Mouse (Mus musculus) CH12F3 (cell line): Measurements from ENCODE around the gene Tns1.

Experiments used
- in situ Hi-C: fragments of 300-500 bp; cut with MboI; formaldehyde crosslinking; loops from 2 replicates; pipeline ENCODE4 v1.14.3; 2020; ENCODE audit warnings: low sequenced_read_pairs

The Tns1 gene

DNA sequence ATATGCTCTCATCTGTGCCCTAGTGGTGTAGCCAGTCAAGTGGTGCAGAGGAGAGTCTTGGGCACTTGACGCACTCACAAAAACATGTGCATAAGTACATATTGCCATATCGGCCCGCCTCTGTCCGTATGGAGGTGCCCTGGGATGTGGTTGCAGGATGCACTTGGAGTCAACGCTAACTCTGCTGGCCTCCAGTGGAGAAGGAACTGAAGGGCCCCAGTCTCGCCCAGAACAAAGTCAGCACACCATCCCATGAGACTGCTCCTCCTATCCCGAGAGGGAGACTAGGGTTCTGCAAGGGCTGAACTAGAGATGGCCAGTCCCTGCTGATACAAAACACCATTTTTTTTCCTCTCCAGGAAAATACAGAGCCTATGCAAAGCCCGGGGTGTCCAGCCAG lies 1.0 kb downstream of the Tns1 start:
- in situ Hi-C loops = no loop called here

DNA sequence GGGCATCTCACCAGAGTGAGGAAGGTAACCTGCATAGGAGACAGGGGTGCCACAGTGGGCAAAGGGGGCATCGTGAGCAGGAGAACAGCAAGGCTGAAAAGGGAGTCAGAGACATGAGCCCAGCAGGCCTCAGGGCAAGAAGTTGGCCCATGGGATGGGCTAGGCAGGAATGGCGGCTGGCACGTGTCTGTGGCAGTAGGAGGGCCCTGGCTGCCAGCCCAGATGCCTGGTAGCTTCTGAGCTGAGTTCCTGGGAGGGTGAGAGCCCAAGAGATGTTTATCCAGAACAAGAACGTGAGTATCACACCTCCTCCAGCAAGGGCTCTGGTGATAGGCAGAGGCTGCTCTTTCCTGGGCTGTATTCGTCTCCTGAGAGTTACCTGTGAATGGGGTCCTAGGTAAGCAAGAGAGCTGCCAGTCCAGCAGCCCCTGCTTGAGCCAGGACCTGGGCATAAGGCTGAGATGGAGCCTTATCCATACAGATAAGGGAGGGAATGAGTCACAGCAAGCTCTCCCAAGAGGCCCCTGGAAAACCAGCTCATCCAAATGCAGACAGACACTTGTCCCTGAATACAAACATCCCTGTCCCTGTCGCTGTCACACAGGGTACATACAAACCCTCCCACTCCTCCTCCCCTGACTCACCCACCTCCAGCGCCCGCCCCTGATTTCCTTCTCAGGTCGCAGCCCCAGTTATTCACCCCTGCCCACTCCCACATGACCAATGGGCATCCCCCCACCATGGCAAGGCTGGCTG lies 2.2 kb downstream of the Tns1 start:
- in situ Hi-C loops = no loop called here

DNA sequence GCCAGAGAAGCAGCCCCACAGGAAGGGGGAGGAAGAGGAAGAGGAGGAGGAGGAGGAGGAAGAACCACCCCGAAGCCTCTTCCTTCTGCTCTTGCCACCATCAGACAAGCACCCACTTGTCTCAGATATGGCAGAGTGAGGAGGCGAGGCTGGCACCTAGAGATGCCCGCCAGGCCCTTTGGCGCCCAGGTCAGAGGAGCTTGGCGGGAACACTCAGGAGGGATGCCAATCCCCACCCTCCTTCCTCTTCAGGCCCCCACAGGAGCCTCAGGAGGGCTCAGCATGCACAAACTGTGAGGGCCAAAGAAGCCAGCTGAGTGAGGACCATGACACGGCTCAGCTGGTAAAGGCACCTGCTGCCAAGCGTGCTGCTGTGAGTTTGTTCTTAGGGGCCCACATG lies 3.1 kb downstream of the Tns1 start:
- in situ Hi-C loops = no loop called here

DNA sequence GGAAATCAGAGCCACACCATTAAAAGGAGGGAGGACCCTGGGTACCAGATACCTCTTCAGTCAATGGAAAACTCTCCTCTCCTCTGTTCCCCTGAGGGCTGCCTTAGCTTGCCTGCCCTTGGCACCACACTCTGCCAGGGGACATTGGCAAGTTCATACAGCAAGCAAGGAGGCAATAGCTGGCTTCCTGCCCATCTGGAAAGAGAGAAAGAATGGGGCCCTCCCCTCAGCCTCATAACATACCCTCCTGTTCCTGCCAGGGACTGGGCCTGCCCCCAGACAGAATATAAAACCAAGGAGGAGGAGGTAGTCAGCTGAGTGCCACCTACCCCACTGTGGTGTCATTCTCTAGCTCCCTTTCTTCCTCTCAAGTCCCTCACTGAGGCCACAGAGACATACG lies 5.1 kb downstream of the Tns1 start:
- in situ Hi-C loops = no loop called here

DNA sequence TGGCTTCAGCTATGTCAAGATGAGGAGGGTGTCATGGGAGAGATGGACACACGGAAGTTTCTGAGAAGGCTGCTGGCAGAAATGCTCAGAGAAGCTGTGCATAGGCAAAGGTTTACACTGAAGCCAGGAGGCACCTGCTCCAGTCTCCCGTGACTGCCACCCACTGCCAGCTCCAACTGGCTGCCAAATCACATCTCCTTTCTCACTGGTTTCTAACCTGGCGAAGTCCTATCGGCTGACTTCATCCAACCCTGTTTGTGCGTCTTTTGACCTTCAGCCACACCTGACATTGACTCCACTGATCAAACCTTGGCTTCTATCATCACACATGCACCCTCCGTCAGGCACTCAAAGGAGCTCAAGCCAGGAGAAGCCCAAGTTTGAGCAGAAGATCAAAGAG lies 6.4 kb downstream of the Tns1 start:
- in situ Hi-C loops = no loop called here

DNA sequence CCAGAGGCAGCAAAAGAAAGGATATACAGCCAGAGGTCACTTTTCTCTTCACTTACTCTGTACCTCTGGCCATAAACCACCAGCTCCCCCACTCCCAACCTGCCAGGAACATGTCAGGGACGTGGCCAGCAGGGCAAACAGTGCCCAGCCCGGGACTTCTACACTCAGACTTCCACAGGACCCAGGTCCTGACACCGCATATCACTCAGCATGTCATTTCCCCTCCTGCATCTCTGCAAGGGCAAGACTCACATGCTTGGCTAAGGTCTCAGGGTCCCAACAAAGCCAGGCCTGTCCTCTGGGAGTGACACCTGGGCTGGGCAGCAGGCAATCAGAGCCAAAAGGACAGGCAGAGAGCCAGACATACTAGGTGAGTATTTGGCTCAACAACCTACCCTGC lies 11.2 kb downstream of the Tns1 start:
- in situ Hi-C loops = no loop called here

DNA sequence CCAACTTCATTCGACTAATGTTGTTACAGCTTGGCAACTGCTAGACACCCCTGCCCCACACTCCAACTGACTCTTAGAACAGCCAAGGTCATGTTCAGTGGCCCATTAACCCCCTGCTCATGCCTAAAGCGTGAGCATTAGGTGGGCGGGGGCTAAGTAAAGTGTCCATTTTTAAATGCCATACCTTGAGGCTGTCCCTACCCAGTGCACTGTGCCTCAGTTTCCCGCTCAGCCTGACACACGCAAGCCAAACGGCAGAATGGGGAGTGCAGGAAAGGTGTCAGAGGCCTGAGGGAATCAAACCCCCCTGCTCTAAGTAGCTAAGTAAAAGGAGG lies 12.6 kb downstream of the Tns1 start:
- in situ Hi-C loops = no loop called here

DNA sequence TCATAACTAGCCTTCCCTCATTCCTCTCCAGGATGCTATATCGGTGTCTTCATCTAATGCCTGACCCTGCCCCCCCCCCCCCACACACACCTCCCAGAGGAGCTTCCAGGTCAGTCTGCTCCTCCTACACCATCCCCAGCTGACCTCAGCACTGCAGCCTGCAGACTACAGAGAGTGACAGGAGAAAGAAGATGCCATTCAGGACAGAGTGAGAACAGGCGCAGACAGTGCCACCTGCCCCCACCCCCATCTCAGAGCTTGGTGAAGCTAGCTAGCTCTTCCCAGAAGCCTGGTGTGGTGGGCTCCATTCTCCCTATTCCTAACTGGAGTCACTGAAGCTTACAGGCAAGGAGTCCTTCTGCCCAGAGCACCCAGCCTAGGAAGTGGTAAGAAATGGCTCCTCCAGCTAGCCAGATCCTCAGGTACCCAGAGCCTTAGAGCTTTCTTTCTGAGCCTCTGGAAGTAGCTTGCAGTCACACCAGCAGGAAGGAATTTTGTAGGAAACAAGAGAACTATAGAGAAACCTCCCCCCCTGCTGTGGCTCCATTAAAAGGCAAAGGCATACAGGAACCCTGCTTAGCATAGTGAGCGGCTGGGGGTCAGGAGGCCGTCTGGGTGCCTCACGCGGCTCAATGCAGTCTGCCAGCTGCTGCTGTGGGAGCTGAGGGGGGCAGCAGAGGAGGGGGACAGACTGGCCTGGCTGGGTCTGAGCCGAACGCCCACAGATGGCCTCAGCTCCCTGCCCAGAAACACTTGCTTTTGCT lies 13.1 kb downstream of the Tns1 start:
- in situ Hi-C loops = no loop called here

DNA sequence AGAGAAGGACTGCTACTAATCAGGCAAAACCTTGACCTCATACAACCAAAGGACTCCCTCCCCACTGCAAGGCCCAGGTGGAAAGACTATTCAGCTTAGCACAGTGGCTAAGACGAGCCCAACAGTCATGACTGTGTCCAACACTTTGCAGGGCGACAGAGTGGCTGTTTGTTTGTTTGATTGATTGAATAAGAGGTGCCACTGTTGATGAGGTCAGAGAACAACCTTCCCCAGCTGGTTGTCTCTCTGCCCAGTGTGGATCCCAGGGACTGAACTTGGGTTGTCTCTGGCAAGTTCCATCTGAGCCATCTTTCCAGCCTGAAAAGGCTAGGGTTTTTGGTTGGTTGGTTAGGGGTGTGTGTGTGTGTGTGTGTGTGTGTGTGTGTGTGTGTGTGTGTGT lies 14.6 kb downstream of the Tns1 start:
- in situ Hi-C loops = no loop called here

DNA sequence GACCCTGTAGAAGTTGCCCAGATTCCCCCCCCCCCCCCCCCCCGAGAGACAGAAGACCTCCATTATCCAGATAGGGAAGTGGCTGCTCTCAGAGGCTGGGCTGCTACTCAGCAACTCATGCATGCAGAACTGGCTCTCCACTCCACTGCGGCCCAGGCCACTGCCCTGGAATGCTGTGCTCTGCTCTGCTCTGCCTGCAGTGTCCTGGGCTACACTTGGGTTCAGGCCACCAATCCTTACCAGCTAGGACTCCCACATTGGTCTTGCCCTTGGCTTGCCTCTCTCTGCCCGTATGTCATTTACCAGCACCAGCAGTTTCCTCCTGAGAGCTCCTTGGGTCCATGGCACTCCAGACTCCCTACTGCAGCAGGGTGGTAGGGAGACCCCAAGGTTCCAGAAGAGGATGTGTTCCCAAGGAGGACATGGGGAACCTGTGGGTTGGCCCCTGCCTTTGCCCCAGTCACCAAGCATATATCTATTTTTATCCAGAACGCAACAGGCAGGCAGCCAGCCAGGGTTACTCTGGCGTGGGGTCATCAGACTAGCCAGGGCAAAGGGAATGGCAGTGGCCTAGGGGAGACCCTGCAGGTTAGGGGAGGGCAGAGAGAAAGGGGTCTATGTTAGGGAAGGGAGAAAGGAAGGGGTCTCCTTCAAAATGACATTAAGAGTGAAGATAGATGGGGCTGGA lies 16.2 kb downstream of the Tns1 start:
- in situ Hi-C loops = no loop called here

DNA sequence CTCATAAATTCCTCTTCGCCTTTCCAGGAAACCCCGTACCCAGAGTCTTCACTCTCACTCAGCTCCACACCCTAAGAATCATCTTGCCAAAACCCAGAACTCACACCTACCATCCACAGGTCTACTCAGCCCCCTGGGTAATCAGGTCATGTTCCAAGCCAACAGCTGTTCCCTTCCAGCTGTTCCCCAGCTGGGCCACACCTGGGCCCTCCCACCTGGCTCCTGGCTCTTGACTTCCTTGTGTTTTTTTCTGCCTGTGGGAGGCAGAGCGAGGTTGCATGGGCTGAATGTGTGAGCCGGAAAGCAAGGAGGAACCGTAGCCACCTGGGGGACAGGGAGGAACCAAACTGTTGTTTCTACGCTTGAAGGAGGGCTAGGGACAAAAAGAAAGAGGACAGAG lies 18.0 kb downstream of the Tns1 start:
- in situ Hi-C loops = no loop called here

DNA sequence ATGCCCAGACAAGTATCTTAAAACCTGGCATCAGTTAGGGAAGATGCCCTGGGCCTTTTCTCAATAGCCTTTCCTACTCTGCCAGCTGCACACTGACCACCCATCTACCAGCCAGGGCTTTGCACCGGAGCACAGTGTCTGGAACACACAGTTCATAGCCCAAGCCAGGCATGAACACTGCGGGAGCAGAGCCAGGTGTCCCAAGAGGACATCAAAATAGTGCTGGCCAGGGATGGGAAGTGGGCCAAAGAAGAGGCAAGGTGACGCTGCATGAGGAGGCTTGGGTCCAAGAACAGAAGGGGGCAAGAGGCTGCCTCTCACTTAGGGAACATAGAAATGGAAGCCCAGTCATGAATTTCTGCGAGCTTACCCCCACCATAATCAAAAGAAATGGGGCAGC lies 18.6 kb downstream of the Tns1 start:
- in situ Hi-C loops = no loop called here

DNA sequence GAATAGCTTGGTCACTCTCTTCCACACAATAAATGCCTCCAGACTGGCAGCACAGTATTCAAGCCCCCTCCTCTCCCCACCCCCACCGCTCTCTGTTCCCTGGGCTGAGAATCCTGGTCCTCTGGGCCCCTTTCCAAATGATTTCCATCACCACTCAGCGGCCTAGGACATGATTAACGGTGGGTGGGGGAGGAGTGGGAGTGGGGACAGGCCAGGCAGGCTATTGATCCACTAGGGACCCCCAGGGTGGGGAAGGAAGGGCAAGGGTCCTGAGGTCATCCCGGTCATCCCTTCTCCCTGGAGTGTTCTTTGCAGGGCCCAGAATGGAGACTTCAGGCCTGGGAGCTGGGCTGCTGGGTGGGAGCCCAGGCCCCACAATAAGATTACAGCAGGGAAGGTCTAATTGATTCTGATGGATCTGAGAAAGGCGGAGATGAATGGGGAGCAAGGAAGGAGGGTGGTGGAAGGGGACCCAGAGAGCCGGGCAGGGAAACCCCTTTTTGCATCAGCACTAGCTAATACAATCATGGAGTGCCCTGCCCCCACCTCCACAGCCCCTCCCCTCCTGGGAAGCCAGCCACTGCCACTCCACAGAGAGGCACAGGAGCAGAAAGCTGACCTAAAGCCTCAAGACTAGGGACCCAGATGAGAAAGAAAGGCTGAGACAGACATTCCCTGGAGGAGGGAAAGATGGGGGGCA lies 20.4 kb downstream of the Tns1 start:
- in situ Hi-C loops = no loop called here

DNA sequence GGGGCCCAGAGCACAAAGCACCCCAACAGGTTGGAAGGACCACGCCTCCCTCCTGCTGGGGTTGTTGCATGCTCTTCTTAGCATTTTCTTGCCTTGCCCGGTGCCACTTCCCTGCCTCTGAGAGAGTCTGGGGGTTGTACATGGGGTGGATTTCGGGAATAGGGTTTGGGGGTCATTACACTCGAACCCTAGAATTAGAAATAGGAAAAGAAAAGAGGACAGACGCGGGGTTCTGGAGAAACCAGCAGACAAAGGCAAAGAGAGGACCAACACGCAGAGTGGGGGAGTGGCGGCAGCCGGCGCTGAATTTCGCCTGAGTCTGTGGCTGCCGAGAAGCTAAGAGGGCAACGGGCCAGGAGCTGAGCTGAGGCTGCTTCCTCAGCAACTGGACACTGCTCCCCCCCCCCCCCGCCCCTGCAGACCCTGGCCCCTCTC lies 25.2 kb downstream of the Tns1 start:
- in situ Hi-C loops = loop anchor here (25.0 kb wide), 1 partner anchor 187 kb away; no protein-coding TSS in a partner anchor

DNA sequence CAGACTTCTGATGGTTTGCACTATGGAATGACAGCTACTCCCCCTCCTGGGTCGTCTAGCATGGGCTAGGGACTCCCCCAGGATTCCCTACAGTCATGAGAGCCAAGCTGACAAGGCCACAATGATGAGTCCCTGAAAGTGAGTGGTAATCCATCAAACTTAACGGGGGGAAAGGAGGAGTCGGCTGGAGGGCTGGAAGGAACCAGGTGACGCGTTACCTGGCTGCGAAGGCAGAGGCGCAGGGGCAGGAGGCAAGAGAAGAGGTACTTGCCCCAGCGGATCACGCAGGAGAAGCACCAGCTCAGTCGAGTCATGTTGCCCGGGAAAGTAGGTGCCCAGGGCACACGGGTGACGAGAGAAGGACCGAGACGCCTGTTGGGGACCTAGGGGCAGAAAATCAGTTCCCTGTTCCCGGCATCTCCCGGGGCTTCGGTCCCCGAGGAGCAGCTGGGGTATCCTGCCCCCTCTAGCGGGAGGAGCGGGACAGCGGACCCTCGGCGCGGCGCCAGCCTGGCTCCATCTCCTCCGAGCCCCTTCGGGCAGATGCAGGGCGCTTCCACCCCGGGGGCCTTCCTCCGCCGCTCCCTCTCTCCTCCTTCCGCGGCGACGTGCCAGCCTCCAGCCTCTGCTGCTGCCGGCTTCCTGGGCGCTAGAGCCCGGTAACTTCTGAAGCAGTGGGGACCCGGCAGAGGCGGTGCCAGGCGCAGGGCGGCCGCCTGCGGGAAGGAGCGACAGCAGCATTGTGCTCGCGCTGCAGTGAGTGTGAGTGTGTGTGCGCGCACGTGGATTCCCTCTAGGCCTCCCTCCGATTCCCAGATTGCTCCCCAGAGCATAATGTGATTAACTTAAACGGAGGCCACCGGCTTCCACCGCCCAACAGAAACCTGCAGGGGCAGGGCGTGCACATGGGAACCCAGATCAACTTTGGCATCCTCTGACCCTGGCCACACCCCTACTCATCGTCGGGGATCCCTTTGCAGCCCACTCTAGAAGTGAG lies 25.9 kb downstream of the Tns1 start:
- in situ Hi-C loops = loop anchor here (25.0 kb wide), 1 partner anchor 186 kb away; no protein-coding TSS in a partner anchor

DNA sequence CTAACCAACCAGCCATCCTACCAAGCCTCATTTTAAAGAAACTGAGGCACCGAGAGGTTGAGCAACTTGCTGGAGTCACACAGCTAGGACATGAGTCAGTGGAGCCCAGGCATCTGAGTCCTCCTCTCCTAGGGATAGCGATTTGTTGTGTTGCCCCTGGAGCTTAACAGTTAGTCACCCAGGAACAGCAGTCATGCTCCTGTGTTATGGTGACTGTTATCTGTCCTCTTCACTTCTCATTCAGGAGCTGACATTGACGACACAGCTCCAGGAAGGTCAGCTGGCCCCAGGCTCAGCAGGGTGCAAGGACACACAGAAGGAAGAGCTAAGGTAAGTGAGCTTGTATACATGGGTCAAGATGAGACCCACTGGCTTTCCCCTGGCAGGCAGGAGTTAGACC lies 28.5 kb downstream of the Tns1 start:
- in situ Hi-C loops = loop anchor here (25.0 kb wide), 1 partner anchor 183 kb away; no protein-coding TSS in a partner anchor

DNA sequence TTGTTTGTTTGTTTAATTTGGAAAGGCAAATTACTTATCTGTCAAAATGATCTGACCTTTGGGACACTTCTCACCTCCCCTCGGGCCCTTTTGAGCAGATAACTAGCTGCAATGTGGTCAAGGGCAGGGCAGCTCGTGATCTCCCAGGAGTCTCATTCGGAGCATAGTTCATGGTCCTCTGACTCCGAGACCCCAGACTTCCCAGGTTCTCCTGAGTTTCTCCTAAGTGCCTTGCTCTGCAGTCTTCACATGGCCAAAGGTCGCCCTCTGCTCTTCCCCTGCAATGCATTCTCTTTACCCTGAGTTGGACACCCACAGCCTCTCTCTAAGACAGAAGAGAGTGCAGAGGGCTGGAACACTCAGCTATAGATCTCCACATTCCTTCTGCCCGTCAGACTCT lies 29.0 kb downstream of the Tns1 start:
- in situ Hi-C loops = loop anchor here (25.0 kb wide), 1 partner anchor 183 kb away; no protein-coding TSS in a partner anchor

DNA sequence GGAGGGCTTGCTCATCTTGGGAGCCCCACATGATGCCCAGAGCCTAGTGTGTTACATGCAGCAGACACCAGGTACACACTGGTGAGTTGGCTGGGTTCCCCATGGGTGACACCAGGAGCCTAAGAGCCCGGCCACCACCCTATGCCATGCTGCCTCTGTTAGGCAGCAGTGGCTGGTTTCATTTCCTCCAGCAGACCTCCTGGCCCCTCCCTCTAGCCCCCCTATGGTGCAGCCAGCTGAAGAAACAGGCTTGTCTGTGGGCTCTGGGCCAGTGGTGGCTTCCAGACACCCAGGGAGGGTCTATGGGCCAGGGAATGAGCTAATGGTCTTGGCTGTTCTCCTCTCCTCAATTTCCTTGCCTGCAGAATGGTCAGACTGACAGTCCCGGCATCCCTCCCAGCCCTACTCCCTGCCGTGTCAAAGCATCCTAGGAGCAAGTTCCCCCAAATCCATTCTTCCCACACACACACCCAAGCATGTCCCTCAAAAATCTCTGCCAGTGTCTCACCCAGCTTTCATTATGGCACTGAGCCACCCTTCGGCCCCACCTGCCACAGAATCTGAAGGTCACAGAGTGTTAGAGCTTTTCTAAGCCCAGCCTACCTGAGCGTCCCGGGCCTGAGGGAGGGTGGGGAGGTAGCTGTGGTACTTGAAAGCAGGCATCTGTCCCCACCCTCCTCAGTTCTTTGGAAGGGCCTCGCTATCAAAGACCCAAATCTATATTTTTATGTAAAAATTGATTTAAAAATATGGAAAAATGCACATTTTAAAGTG lies 29.6 kb downstream of the Tns1 start:
- in situ Hi-C loops = loop anchor here (25.0 kb wide), 1 partner anchor 182 kb away; no protein-coding TSS in a partner anchor

DNA sequence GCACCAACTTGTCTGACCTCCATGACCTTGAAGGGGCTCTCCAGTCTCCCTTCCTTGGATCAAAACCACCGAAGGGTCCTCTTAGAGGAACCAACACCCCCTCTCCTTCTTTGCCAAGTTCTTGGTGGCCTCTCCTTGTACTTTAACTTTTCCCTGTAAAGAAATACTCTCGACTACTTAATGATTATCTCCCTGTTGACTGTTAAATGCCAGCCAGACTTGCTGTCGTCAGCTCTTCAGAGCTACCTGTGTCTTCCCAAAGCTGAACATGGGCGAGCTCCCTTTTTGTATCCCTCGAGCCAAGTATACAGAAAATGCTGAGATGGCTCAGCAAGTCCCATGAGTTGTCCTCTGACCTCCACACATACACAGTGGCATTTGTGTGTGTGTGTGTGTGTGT lies 30.8 kb downstream of the Tns1 start:
- in situ Hi-C loops = loop anchor here (25.0 kb wide), 1 partner anchor 181 kb away; no protein-coding TSS in a partner anchor
